In the genomic region with DNA sequence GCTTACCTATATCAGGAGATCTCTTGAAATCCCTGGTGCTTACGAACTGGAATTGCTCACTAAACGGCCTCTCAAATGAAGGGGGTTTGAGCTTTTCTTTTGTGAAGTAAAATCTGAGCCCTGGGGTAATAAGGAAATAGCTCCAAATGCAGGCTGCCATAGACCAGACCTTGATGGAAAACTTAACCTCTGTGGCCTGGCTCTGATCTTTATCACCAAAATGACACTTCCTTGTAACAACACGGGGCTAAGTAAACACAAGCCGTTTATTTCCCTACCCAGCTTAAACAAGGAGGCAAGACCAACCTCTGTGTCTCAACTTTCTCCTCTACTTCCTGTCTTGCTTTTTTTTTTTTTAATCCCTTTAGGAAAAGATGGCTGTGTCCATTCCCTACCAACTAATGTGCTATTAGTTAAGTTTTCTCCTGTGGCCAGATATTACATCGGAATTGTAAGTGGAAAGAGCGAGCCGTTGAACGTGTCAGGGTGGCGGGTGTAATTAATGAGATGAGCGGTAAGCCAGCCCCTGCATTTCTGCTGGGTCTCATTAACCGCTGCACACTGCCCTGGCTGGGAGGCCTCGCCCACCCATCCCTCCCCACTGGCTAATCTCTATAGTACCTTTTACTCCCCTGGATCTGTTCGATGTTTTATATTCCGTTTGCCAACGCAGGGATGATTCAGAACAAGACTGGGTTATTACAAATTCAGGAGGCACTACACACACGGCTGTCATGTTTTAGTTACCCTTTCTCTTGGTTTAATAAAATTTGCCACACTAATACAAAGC, we compare ENCODE assay signal across 9 mouse cellular contexts. TPM values are rescaled to one million over a fixed set of nuclear protein-coding genes. Genes with fewer than 3 reads are reported as not detected.
DNase-seq lines count a peak whose midpoint lies in the region; ATAC-seq and TF ChIP-seq lines count a peak whose summit lies in the region.
"Had no signal": no experiment of that assay in that cellular context is flagged by ENCODE, and none has a peak within 500 bp of the region (broad histone marks: within the 10 kb centered on the region; RNA-seq: fewer than 3 reads in every experiment).

No protein-coding gene starts in this region.

- H3K9me3 ChIP-seq in lung, postnatal 0 days (ENCODE audit: low read length): no peaks in the 10 kb centered on the region
- H3K9me3 ChIP-seq in liver, embryonic 16.5 days (replicated peaks; ENCODE audit: control insufficient read depth, low read length): no peaks in the 10 kb centered on the region

- H3K4me3 ChIP-seq in lung, postnatal 0 days (ENCODE audit: low read depth, low read length): peak overlapping the region; percentile 45; the same call in 1 of the 2 replicates
- peak overlapping the region; percentile 42 for H3K4me3 ChIP-seq in liver, embryonic 16.5 days (ENCODE audit: low read depth, low read length)

- DNase-seq in lung, postnatal 0 days (ENCODE audit: low spot score): no peak
- no peak for DNase-seq in lung, postnatal 4 days
- DNase-seq in forelimb bud, embryonic 11.5 days (ENCODE audit: low read depth, low spot score): peak; percentile 33
- DNase-seq in layer of hippocampus, adult 9-10 months (ENCODE audit: low spot score): no peak
- no peak for DNase-seq in T-cell, adult 2 months (ENCODE audit: low spot score)
- no peak for DNase-seq in gastrocnemius, postnatal 4 days (ENCODE audit: low spot score in 2 of 2)
- no peak for DNase-seq in urinary bladder, adult 2 months (ENCODE audit: low spot score)

- WGBS in lung, postnatal 0 days: 8% methylated on average over 16 of the region's 16 CpGs
- WGBS in liver, embryonic 16.5 days (ENCODE audit: insufficient replicate concordance): 3% methylated on average over 16 of the region's 16 CpGs

- no peak for ATAC-seq in lung, postnatal 0 days
- ATAC-seq in liver, embryonic 16.5 days (ENCODE audit: low read depth): no peak

- 0 out of 2 replicates have a peak, but pooled peaks have one; percentile 9 for TF ChIP-seq EP300 in lung, postnatal 0 days (IDR thresholded peaks at IDR 0.05)

- H3K4me2 ChIP-seq in lung, postnatal 0 days (replicated peaks; ENCODE audit: low read depth, low read length): peak overlapping the region; percentile 76
- peak overlapping the region; percentile 54 for H3K4me2 ChIP-seq in liver, embryonic 16.5 days (ENCODE audit: low read depth, low read length)

- no peak overlapping the region for H3K27ac ChIP-seq in lung, postnatal 0 days (ENCODE audit: low read length)
- H3K27ac ChIP-seq in liver, embryonic 16.5 days (ENCODE audit: low read length): no peak overlapping the region
- H3K27ac ChIP-seq: macrophage had no signal

- no peak for TF ChIP-seq CTCF in lung, postnatal 0 days (IDR thresholded peaks at IDR 0.05)

- no peaks in the 10 kb centered on the region; the same call in 1 of the 2 replicates for H3K4me1 ChIP-seq in lung, postnatal 0 days (ENCODE audit: insufficient read depth, low read depth, low read length)
- no peaks in the 10 kb centered on the region for H3K4me1 ChIP-seq in liver, embryonic 16.5 days (ENCODE audit: control insufficient read depth, low read depth, low read length)

- H3K36me3 ChIP-seq in lung, postnatal 0 days (ENCODE audit: insufficient read depth, low read length): no peaks in the 10 kb centered on the region
- no peaks in the 10 kb centered on the region for H3K36me3 ChIP-seq in liver, embryonic 16.5 days (ENCODE audit: control insufficient read depth, insufficient read depth)

- H3K27me3 ChIP-seq in lung, postnatal 0 days (replicated peaks; ENCODE audit: insufficient read depth, low read length): no peaks in the 10 kb centered on the region
- peaks cover 30% of the 10 kb centered on the region for H3K27me3 ChIP-seq in liver, embryonic 16.5 days (ENCODE audit: control insufficient read depth, insufficient read depth, low read depth, low read length)

- no peak overlapping the region for H3K9ac ChIP-seq in lung, postnatal 0 days (replicated peaks; ENCODE audit: low read depth)
- no peak overlapping the region for H3K9ac ChIP-seq in liver, embryonic 16.5 days (ENCODE audit: low read depth, low read length)

RNA-seq across cellular contexts. Expression of a gene that starts 47.7 kb away (rescaled TPM):
- 0.47 and 0.67 TPM in 2 replicates for polyA plus RNA-seq in lung, postnatal 0 days (2015; fragmentation: Nextera tagmentation; extraction: Ambion mirVana)
- 0.24 and 0.28 TPM in 2 replicates for polyA plus RNA-seq in liver, embryonic 16.5 days (2015; fragmentation: Nextera tagmentation; extraction: Ambion mirVana)
- under 1 TPM; 0.41 to 0.54 TPM for total RNA-seq in gastrocnemius, postnatal 4 days (2021)
- polyA plus RNA-seq in urinary bladder, adult 2 months (2012; rRNA removed): 0.25 and 0.41 TPM in 2 replicates
- polyA plus RNA-seq: macrophage had no signal
